Mouse (Mus musculus): Measurements from ENCODE around the gene Slc3a1.

Gene Slc3a1

GRCm38 (mm10) chr17:85028093-85028739 is at the start of gene Slc3a1:
TSS of gene Slc3a1 (plus strand) at chr17:85028376.
- in situ Hi-C loops (cut with MboI; ENCODE audit: low pct_unique_long_range_greater_than_20kb in 1 of 2, low sequenced_read_pairs in 2 of 2, unreplicated experiment in 1 of 2): no loop called here

GRCm38 (mm10) chr17:84981721-84982120 is 46.5 kb upstream of the Slc3a1 start:
- in situ Hi-C loops (cut with MboI; ENCODE audit: low pct_unique_long_range_greater_than_20kb in 1 of 2, low sequenced_read_pairs in 2 of 2, unreplicated experiment in 1 of 2): no loop called here

- in situ Hi-C loops (cut with MboI; ENCODE audit: low pct_unique_long_range_greater_than_20kb in 1 of 2, low sequenced_read_pairs in 2 of 2, unreplicated experiment in 1 of 2): no loop called here
Measured at GRCm38 (mm10) chr17:84982735-84983134, 45.4 kb upstream of the Slc3a1 start.

- in situ Hi-C loops (cut with MboI; ENCODE audit: low pct_unique_long_range_greater_than_20kb in 1 of 2, low sequenced_read_pairs in 2 of 2, unreplicated experiment in 1 of 2): no loop called here
Measured at GRCm38 (mm10) chr17:84986368-84986767, 41.8 kb upstream of the Slc3a1 start.

- in situ Hi-C loops (cut with MboI; ENCODE audit: low pct_unique_long_range_greater_than_20kb in 1 of 2, low sequenced_read_pairs in 2 of 2, unreplicated experiment in 1 of 2): no loop called here
Measured at GRCm38 (mm10) chr17:84987834-84988410, 40.3 kb upstream of the Slc3a1 start.

- in situ Hi-C loops (cut with MboI; ENCODE audit: low pct_unique_long_range_greater_than_20kb in 1 of 2, low sequenced_read_pairs in 2 of 2, unreplicated experiment in 1 of 2): no loop called here
Measured at GRCm38 (mm10) chr17:84988514-84988913, 39.7 kb upstream of the Slc3a1 start.

GRCm38 (mm10) chr17:84995844-84996243 is 32.3 kb upstream of the Slc3a1 start:
- in situ Hi-C loops (cut with MboI; ENCODE audit: low pct_unique_long_range_greater_than_20kb in 1 of 2, low sequenced_read_pairs in 2 of 2, unreplicated experiment in 1 of 2): no loop called here

GRCm38 (mm10) chr17:84997639-84998038 is 30.5 kb upstream of the Slc3a1 start:
- in situ Hi-C loops (cut with MboI; ENCODE audit: low pct_unique_long_range_greater_than_20kb in 1 of 2, low sequenced_read_pairs in 2 of 2, unreplicated experiment in 1 of 2): no loop called here

- in situ Hi-C loops (cut with MboI; ENCODE audit: low pct_unique_long_range_greater_than_20kb in 1 of 2, low sequenced_read_pairs in 2 of 2, unreplicated experiment in 1 of 2): no loop called here
Measured at GRCm38 (mm10) chr17:84999636-85000035, 28.5 kb upstream of the Slc3a1 start.

GRCm38 (mm10) chr17:85013485-85013884 is 14.7 kb upstream of the Slc3a1 start:
- in situ Hi-C loops (cut with MboI; ENCODE audit: low pct_unique_long_range_greater_than_20kb in 1 of 2, low sequenced_read_pairs in 2 of 2, unreplicated experiment in 1 of 2): no loop called here

GRCm38 (mm10) chr17:85014632-85015031 is 13.5 kb upstream of the Slc3a1 start:
- in situ Hi-C loops (cut with MboI; ENCODE audit: low pct_unique_long_range_greater_than_20kb in 1 of 2, low sequenced_read_pairs in 2 of 2, unreplicated experiment in 1 of 2): no loop called here

GRCm38 (mm10) chr17:85018344-85018743 is 9.8 kb upstream of the Slc3a1 start:
- in situ Hi-C loops (cut with MboI; ENCODE audit: low pct_unique_long_range_greater_than_20kb in 1 of 2, low sequenced_read_pairs in 2 of 2, unreplicated experiment in 1 of 2): no loop called here

- in situ Hi-C loops (cut with MboI; ENCODE audit: low pct_unique_long_range_greater_than_20kb in 1 of 2, low sequenced_read_pairs in 2 of 2, unreplicated experiment in 1 of 2): no loop called here
Measured at GRCm38 (mm10) chr17:85018794-85019193, 9.4 kb upstream of the Slc3a1 start.

- in situ Hi-C loops (cut with MboI; ENCODE audit: low pct_unique_long_range_greater_than_20kb in 1 of 2, low sequenced_read_pairs in 2 of 2, unreplicated experiment in 1 of 2): no loop called here
Measured at GRCm38 (mm10) chr17:85020343-85020742, 7.8 kb upstream of the Slc3a1 start.

- in situ Hi-C loops (cut with MboI; ENCODE audit: low pct_unique_long_range_greater_than_20kb in 1 of 2, low sequenced_read_pairs in 2 of 2, unreplicated experiment in 1 of 2): no loop called here
Measured at GRCm38 (mm10) chr17:85023247-85024167, 4.7 kb upstream of the Slc3a1 start.

- in situ Hi-C loops (cut with MboI; ENCODE audit: low pct_unique_long_range_greater_than_20kb in 1 of 2, low sequenced_read_pairs in 2 of 2, unreplicated experiment in 1 of 2): no loop called here
Measured at GRCm38 (mm10) chr17:85024237-85024636, 3.9 kb upstream of the Slc3a1 start.

GRCm38 (mm10) chr17:85025151-85025550 is 3.0 kb upstream of the Slc3a1 start:
- in situ Hi-C loops (cut with MboI; ENCODE audit: low pct_unique_long_range_greater_than_20kb in 1 of 2, low sequenced_read_pairs in 2 of 2, unreplicated experiment in 1 of 2): no loop called here

GRCm38 (mm10) chr17:85026436-85026835 is 1.7 kb upstream of the Slc3a1 start:
- in situ Hi-C loops (cut with MboI; ENCODE audit: low pct_unique_long_range_greater_than_20kb in 1 of 2, low sequenced_read_pairs in 2 of 2, unreplicated experiment in 1 of 2): no loop called here

- in situ Hi-C loops (cut with MboI; ENCODE audit: low pct_unique_long_range_greater_than_20kb in 1 of 2, low sequenced_read_pairs in 2 of 2, unreplicated experiment in 1 of 2): no loop called here
Measured at GRCm38 (mm10) chr17:85027247-85027646, 929 bp upstream of the Slc3a1 start.

Measured in mouse embryonic stem cell (cell line).